Mouse (Mus musculus) forebrain, embryonic 15.5 days (tissue): ENCODE measurements around the gene Olfr286. TPM values are rescaled to one million over a fixed set of nuclear protein-coding genes. Genes with fewer than 3 reads are reported as not detected.

Source experiments
- ATAC-seq: fragments of 200-750 bp; cut with Nextera tagmentation; replicated peaks from 2 replicates; pipeline ENCODE4 v1.8.0; 2017; ENCODE audit warnings: mild to moderate bottlenecking, moderate TSS enrichment, moderate library complexity
- H3K27ac ChIP-seq: fragments of 300-500 bp; sonication (generic); replicated peaks from 2 replicates; pipeline ENCODE4 v1.5.1; 2015; ENCODE audit warnings: mild to moderate bottlenecking, inconsistent platforms
- H3K27me3 ChIP-seq: fragments of 300-500 bp; sonication (generic); 2 replicates; pipeline ENCODE4 v1.6.1; 2015; ENCODE audit warnings: inconsistent platforms
- H3K36me3 ChIP-seq: fragments of 300-500 bp; sonication (generic); 2 replicates; pipeline ENCODE4 v1.6.1; 2015; ENCODE audit warnings: mild to moderate bottlenecking, inconsistent platforms
- H3K4me1 ChIP-seq: fragments of 300-500 bp; sonication (generic); 2 replicates; pipeline ENCODE4 v1.6.1; 2015; ENCODE audit warnings: inconsistent platforms
- H3K4me2 ChIP-seq: fragments of 300-500 bp; sonication (generic); replicated peaks from 2 replicates; pipeline ENCODE4 v1.6.1; 2015; ENCODE audit warnings: mild to moderate bottlenecking, inconsistent platforms
- H3K4me3 ChIP-seq: fragments of 300-500 bp; sonication (generic); 2 replicates; pipeline ENCODE4 v1.5.1; 2015; ENCODE audit warnings: mild to moderate bottlenecking, inconsistent platforms
- H3K9ac ChIP-seq: fragments of 300-500 bp; sonication (generic); replicated peaks from 2 replicates; pipeline ENCODE4 v1.6.1; 2015; ENCODE audit warnings: mild to moderate bottlenecking, inconsistent platforms
- H3K9me3 ChIP-seq: fragments of 300-500 bp; sonication (generic); 2 replicates; pipeline ENCODE4 v1.6.1; 2016; ENCODE audit warnings: inconsistent platforms
- WGBS: fragments of 180-500 bp; shearing (Covaris S2); methylation state at CpG from one replicate; pipeline ENCODE4 v1.1.7; 2015; ENCODE audit warnings: mixed read lengths; 5-methylcytosine and 5-hydroxymethylcytosine counted together
- polyA plus RNA-seq: library from polyadenylated mRNA; unstranded; fragments of >200 nt; fragmentation: Nextera tagmentation; extraction: Ambion mirVana; gene quantifications from 2 replicates; pipeline ENCODE4 v1.2.1, GENCODE M21; 2015

The Olfr286 gene
- polyA plus RNA-seq, 1 experiment from 2014 or later, result not detected

GRCm38 (mm10) chr15:98184456-98184855, 49.8 kb downstream of the Olfr286 start:
- no peak for ATAC-seq
- Histone ChIP-seq H3K27me3 (no peaks in the 10 kb centered on the region), H3K27ac (no peak overlapping the region), H3K36me3 (no peaks in the 10 kb centered on the region), H3K4me2 (no peak overlapping the region), H3K4me3 (no peak overlapping the region), H3K9me3 (no peaks in the 10 kb centered on the region), H3K4me1 (peaks cover 9% of the 10 kb centered on the region), H3K9ac (no peak overlapping the region)
- WGBS, result 82% methylated on average over 4 of the region's 4 CpGs

- no peak overlapping the region for H3K9ac ChIP-seq
- 74% methylated on average over 12 of the region's 12 CpGs for WGBS
- no peaks in the 10 kb centered on the region for H3K36me3 ChIP-seq
- H3K4me2 ChIP-seq, result no peak overlapping the region
- H3K4me3 ChIP-seq, result no peak overlapping the region
- peaks cover 9% of the 10 kb centered on the region for H3K4me1 ChIP-seq
- H3K27ac ChIP-seq, result no peak overlapping the region
- H3K27me3 ChIP-seq, result no peaks in the 10 kb centered on the region
- no peaks in the 10 kb centered on the region for H3K9me3 ChIP-seq
- ATAC-seq, result 0 out of 2 replicates have a peak, but pooled peaks have one; percentile 6
Measured at GRCm38 (mm10) chr15:98181856-98182570, 52.2 kb downstream of the Olfr286 start.

DNA sequence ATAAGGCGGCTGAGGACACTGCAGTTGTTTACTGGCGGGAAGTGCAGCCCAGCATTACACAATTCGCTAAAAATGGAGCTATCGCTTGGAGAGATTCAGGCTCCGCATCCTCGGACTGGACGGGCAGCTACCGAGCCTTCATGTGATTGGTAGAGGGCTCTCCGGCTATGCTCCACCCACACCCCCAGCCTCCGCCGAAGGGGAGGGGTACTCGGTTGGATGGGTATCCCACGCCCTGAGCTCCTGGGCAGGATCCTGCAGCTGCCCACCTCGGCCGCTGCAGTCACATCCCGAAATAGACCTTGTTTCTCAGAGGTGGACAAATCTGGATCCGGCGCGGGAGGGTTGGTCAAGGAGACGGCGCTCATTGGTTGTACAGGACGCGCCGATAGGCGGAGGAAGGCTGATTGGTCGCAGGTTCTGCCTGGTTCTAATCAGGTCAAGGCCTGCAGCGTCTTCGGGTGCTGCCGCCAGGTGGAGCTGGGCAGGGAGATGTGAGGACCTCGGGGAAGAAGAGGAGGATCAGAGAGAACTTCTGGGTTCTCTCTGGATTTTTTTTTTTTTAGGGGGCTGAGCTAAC, 53.0 kb downstream of the Olfr286 start:
- peak overlapping the region; percentile 53 for H3K4me2 ChIP-seq
- H3K27ac ChIP-seq, result peak overlapping the region; percentile 68
- H3K9me3 ChIP-seq, result no peaks in the 10 kb centered on the region
- peak overlapping the region; percentile 60 for H3K4me3 ChIP-seq
- H3K27me3 ChIP-seq, result no peaks in the 10 kb centered on the region
- H3K4me1 ChIP-seq, result peaks cover 9% of the 10 kb centered on the region
- ATAC-seq, result peak; percentile 98
- under 1% methylated on average over 30 of the region's 30 CpGs for WGBS
- H3K36me3 ChIP-seq, result no peaks in the 10 kb centered on the region
- peak overlapping the region; percentile 51 for H3K9ac ChIP-seq

DNA sequence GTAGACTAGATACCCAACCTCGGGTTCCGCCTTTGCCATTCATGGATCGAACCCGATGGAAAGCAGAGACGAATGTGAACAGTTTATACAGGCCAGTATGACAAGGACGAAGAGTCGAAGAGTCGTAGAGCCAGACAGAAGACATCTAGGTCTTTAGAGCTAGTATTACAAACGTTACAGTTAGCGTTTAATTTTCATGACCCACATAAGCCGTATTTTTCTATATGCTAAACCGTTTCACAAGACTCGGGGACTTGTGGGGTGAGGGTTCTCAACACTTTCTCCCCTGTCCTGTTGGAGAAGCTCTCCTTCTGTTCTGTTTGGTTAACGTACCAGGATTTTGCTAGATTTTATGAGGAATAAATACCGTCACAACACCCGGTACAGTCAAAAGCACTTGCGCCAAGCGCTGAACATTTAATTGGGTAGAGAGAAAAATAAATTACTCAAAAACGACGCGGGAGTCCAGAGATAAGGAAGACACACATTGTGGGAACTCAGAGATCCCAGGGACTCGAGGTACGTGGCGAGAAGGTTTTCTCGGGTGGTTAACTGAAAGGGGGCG, 53.6 kb downstream of the Olfr286 start:
- 2% methylated on average over 26 of the region's 26 CpGs for WGBS
- peaks cover 9% of the 10 kb centered on the region for H3K4me1 ChIP-seq
- H3K27me3 ChIP-seq, result no peaks in the 10 kb centered on the region
- peak overlapping the region; percentile 53 for H3K4me2 ChIP-seq
- peak overlapping the region; percentile 68; the same call in 1 of the 2 replicates for H3K27ac ChIP-seq
- H3K9ac ChIP-seq, result peak overlapping the region; percentile 51
- H3K36me3 ChIP-seq, result no peaks in the 10 kb centered on the region
- peak; percentile 16; the same call in 1 of the 2 replicates for ATAC-seq
- H3K9me3 ChIP-seq, result no peaks in the 10 kb centered on the region
- H3K4me3 ChIP-seq, result peak overlapping the region; percentile 60

DNA sequence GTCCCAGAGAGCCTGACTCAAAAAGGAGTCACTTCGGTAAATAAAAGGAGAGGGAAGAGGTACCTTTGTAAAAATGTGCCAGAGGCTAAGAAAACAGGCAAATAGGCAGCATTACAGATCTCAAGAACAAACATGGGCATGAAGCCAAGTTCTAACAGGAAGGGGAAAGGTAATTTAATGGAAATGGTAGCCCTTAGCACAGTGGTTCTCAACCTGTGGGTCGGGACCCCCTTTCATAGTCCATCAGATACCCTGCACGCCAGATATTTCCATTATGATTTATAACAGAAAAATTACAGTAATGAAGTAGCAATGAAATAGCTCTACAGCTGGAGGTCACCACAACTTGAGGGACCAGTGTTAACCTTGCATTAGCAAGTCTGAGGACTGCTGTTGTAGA, 56.9 kb downstream of the Olfr286 start:
- Histone ChIP-seq H3K9me3 (no peaks in the 10 kb centered on the region), H3K27ac (no peak overlapping the region), H3K9ac (no peak overlapping the region), H3K4me3 (no peak overlapping the region), H3K27me3 (peaks cover under 1% of the 10 kb centered on the region; the same call in 1 of the 2 replicates), H3K4me2 (no peak overlapping the region), H3K36me3 (no peaks in the 10 kb centered on the region), H3K4me1 (peaks cover 16% of the 10 kb centered on the region)
- WGBS, result 73% methylated on average over 3 of the region's 3 CpGs
- ATAC-seq, result no peak

Other genes starting within 250 kb of the Olfr286 start
- 25.6 and 25.8 TPM in 2 replicates for gene Col2a1, start 229.8 kb downstream of the Olfr286 start, polyA plus RNA-seq
- 84.2 and 84.4 TPM in 2 replicates for gene Pfkm, start 141.9 kb downstream of the Olfr286 start, polyA plus RNA-seq
- gene Senp1, start 140.7 kb downstream of the Olfr286 start, polyA plus RNA-seq, result 25.4 and 26.2 TPM in 2 replicates
- gene Asb8, start 68.8 kb downstream of the Olfr286 start, polyA plus RNA-seq, result 45.0 and 45.1 TPM in 2 replicates
- 31.2 and 39.1 TPM in 2 replicates for gene Ccdc184, start 67.3 kb downstream of the Olfr286 start, polyA plus RNA-seq
- gene Olfr288, start 38.9 kb downstream of the Olfr286 start, polyA plus RNA-seq, result not detected in 2 replicates
- not detected in 2 replicates for gene Gm44579, start 13.5 kb downstream of the Olfr286 start, polyA plus RNA-seq
- not detected in 2 replicates for gene Olfr287, start 13.4 kb downstream of the Olfr286 start, polyA plus RNA-seq
- not detected in 2 replicates for gene H1fnt, start 22.8 kb upstream of the Olfr286 start, polyA plus RNA-seq
- 3.3 and 4.2 TPM in 2 replicates for gene Zfp641, start 61.7 kb upstream of the Olfr286 start, polyA plus RNA-seq
- not detected in 2 replicates for gene Olfr285, start 82.9 kb upstream of the Olfr286 start, polyA plus RNA-seq
- gene Olfr284, start 106.5 kb upstream of the Olfr286 start, polyA plus RNA-seq, result not detected in 2 replicates
- gene Olfr283, start 146.5 kb upstream of the Olfr286 start, polyA plus RNA-seq, result not detected in 2 replicates
- not detected in 2 replicates for gene Olfr282, start 196.8 kb upstream of the Olfr286 start, polyA plus RNA-seq
- not detected in 2 replicates for gene Olfr281, start 218.1 kb upstream of the Olfr286 start, polyA plus RNA-seq
- gene OR5BS1P, start 235.4 kb upstream of the Olfr286 start, polyA plus RNA-seq, result not detected in 2 replicates
- not detected in 2 replicates for gene Lalba, start 248.3 kb upstream of the Olfr286 start, polyA plus RNA-seq